Mouse (Mus musculus): ENCODE data around the gene Map3k11.

- no peak for TF ChIP-seq TAL1 (IDR thresholded peaks at IDR 0.05; ENCODE audit: low read length)
- TF ChIP-seq GATA1 (IDR thresholded peaks at IDR 0.05; ENCODE audit: low read length): no peak
Measured at GRCm38 (mm10) chr19:5668372-5668771, 20.2 kb upstream of the Map3k11 start.

All from erythroblast, embryonic 14.5 days (primary cell).